Mouse (Mus musculus) midbrain, embryonic 14.5 days (tissue): ENCODE measurements at regions not wholly inside any gene's neighbourhood (a gene's known extent, or its start where the extent isn't known, plus 50 kb on each side); places are given as distances from the start of the nearest gene placed in this dataset.

ENCODE experiments used
- ATAC-seq: fragments of 200-750 bp; cut with Nextera tagmentation; 2 replicates; pipeline ENCODE4 v1.8.0; 2017; ENCODE audit warnings: moderate number of reproducible peaks, moderate library complexity; ENCODE audit not compliant: low FRiP score, low TSS enrichment
- DNase-seq: peaks from one replicate; pipeline ENCODE4 v3.0.0-alpha.2; 2015
- H3K27ac ChIP-seq: fragments of 300-500 bp; sonication (generic); replicated peaks from 2 replicates; pipeline ENCODE4 v1.5.1; 2014; ENCODE audit warnings: mild to moderate bottlenecking, low read depth, low read length, moderate library complexity
- H3K27me3 ChIP-seq: fragments of 300-500 bp; sonication (generic); 2 replicates; pipeline ENCODE4 v1.6.1; 2014; ENCODE audit warnings: low read length, control low read depth, mixed read lengths; ENCODE audit not compliant: control insufficient read depth, insufficient read depth
- H3K36me3 ChIP-seq: fragments of 300-500 bp; sonication (generic); 2 replicates; pipeline ENCODE4 v1.6.1; 2014; ENCODE audit warnings: low read length, control low read depth; ENCODE audit not compliant: control insufficient read depth, insufficient read depth
- H3K4me1 ChIP-seq: fragments of 300-500 bp; sonication (generic); 2 replicates; pipeline ENCODE4 v1.6.1; 2014; ENCODE audit warnings: mild to moderate bottlenecking, antibody characterized with exemption, low read length, control low read depth; ENCODE audit not compliant: control insufficient read depth, insufficient read depth
- H3K4me2 ChIP-seq: fragments of 300-500 bp; sonication (generic); 2 replicates; pipeline ENCODE4 v1.6.1; 2014; ENCODE audit warnings: mild to moderate bottlenecking, low read length, moderate library complexity
- H3K4me3 ChIP-seq: fragments of 300-500 bp; sonication (generic); replicated peaks from 2 replicates; pipeline ENCODE4 v1.5.1; 2014; ENCODE audit warnings: low read depth, low read length
- H3K9ac ChIP-seq: fragments of 300-500 bp; sonication (generic); replicated peaks from 2 replicates; pipeline ENCODE4 v1.6.1; 2014; ENCODE audit warnings: mild to moderate bottlenecking, low read length, moderate library complexity
- H3K9me3 ChIP-seq: fragments of 300-500 bp; sonication (generic); 2 replicates; pipeline ENCODE4 v1.6.1; 2016; ENCODE audit warnings: low read length, control low read depth, mixed read lengths; ENCODE audit not compliant: control insufficient read depth
- WGBS: fragments of 180-500 bp; shearing (Covaris S2); extraction: QIAGEN DNeasy Blood & Tissue Kit; methylation state at CpG from one replicate; pipeline ENCODE4 v1.1.7; 2014; 5-methylcytosine and 5-hydroxymethylcytosine counted together

DNA sequence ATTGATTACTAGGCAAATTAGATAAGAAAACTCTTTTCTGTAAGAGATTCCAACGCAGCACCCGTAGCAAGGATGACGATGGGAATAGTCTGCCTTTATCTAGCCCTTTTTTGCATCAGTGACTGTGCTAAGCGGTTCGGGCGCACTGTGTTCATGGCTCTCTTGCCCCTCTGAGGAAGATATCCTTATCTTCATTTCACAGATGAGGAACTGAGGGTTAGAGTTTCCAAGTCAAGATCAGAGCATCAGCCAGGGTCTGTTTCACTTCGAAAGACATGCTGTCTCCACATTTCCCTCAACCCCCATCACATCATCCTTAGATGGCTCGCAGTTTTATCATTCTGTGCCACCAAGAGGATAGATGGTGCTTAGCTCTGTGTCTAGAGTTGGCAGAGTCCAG lies 796.6 kb downstream of the Tmem114 start:
- no peak for DNase-seq
- Histone ChIP-seq H3K4me1 (peaks cover 8% of the 10 kb centered on the region), H3K9me3 (no peaks in the 10 kb centered on the region), H3K27me3 (no peaks in the 10 kb centered on the region), H3K27ac (no peak overlapping the region), H3K4me3 (no peak overlapping the region), H3K4me2 (no peak overlapping the region), H3K36me3 (no peaks in the 10 kb centered on the region), H3K9ac (no peak overlapping the region)
- ATAC-seq = no peak
- WGBS = 69% methylated on average over 8 of the region's 8 CpGs

DNA sequence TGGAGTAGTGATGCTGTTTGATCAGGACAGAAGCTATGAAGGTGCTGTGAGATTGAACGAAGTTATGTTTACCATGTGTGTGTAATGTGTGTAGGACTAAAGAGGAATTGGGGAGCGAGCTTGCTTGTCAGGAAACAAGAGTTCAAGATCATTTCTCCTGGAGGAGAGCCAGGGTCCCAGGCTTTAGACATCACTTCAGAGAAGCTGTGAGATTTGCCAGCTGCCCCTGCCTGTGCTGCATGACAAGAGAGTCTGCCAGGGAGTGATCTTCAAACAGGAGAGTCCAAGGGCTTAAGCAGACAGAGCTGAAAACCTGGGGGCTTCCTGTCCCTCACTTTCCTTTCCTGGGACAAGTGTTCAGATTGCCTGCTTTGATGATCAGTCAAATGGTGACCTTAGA lies 818.3 kb downstream of the Tmem114 start:
- Histone ChIP-seq H3K9me3 (no peaks in the 10 kb centered on the region), H3K4me1 (no peaks in the 10 kb centered on the region), H3K27ac (no peak overlapping the region), H3K4me2 (no peak overlapping the region), H3K27me3 (no peaks in the 10 kb centered on the region), H3K9ac (no peak overlapping the region), H3K4me3 (no peak overlapping the region), H3K36me3 (no peaks in the 10 kb centered on the region)
- 83% methylated on average over 2 of the region's 2 CpGs for WGBS
- DNase-seq (no peak), ATAC-seq (no peak)

DNA sequence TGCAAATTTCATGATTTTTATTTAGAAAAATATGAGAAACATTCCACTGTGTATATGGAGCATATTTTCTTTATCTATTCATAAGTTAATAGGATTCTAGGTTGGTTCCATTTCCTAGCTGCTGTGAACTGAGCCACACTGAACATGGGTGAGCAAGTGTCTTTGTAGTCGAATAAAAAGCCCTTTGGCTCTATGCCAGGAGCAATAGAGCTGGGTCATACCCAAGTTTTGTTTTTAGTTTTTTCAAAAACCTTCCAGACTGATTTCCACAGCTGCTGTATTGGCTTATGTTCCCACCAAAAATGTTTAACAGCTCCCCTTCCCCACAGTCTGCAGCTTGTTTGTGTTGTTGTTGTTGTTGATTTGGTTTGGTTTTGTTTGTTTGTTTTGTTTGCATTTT lies 822.5 kb downstream of the Tmem114 start:
- Histone ChIP-seq H3K27ac (no peak overlapping the region), H3K4me2 (no peak overlapping the region), H3K4me3 (no peak overlapping the region), H3K9ac (no peak overlapping the region), H3K9me3 (no peaks in the 10 kb centered on the region), H3K4me1 (no peaks in the 10 kb centered on the region), H3K36me3 (no peaks in the 10 kb centered on the region), H3K27me3 (no peaks in the 10 kb centered on the region)
- ATAC-seq (no peak), DNase-seq (peak; percentile 62)
- 34% methylated on average over 1 of the region's 1 CpGs for WGBS

- DNase-seq = peak; percentile 53
- H3K4me3 ChIP-seq = no peak overlapping the region
- H3K9me3 ChIP-seq = no peaks in the 10 kb centered on the region
- no peaks in the 10 kb centered on the region for H3K36me3 ChIP-seq
- WGBS = 28% methylated on average over 3 of the region's 3 CpGs
- peaks cover 5% of the 10 kb centered on the region; the same call in 1 of the 2 replicates for H3K4me1 ChIP-seq
- no peak overlapping the region for H3K9ac ChIP-seq
- no peak for ATAC-seq
- no peaks in the 10 kb centered on the region for H3K27me3 ChIP-seq
- H3K4me2 ChIP-seq = no peak overlapping the region
- H3K27ac ChIP-seq = no peak overlapping the region
Measured at GRCm38 (mm10) chr16:7574879-7575278, 850.1 kb downstream of the Tmem114 start.

GRCm38 (mm10) chr16:7560841-7561240 lies 864.1 kb downstream of the Tmem114 start:
- H3K27me3 ChIP-seq = no peaks in the 10 kb centered on the region

GRCm38 (mm10) chr16:7559177-7559576 lies 865.8 kb downstream of the Tmem114 start:
- no peak overlapping the region for H3K4me3 ChIP-seq
- H3K4me1 ChIP-seq = 0 out of 2 replicates have a peak, but pooled peaks cover 4% of the 10 kb centered on the region
- H3K27me3 ChIP-seq = no peaks in the 10 kb centered on the region
- no peak overlapping the region for H3K9ac ChIP-seq
- no peak overlapping the region for H3K27ac ChIP-seq
- no peak for ATAC-seq
- H3K4me2 ChIP-seq = no peak overlapping the region
- DNase-seq = no peak
- 94% methylated on average over 1 of the region's 1 CpGs for WGBS
- no peaks in the 10 kb centered on the region for H3K36me3 ChIP-seq
- no peaks in the 10 kb centered on the region for H3K9me3 ChIP-seq

More at GRCm38 (mm10) chr16:7560841-7561240, 864.1 kb downstream of the Tmem114 start:
- Histone ChIP-seq H3K27ac (no peak overlapping the region), H3K4me1 (no peaks in the 10 kb centered on the region), H3K36me3 (no peaks in the 10 kb centered on the region), H3K4me3 (no peak overlapping the region), H3K9ac (no peak overlapping the region), H3K9me3 (no peaks in the 10 kb centered on the region), H3K4me2 (no peak overlapping the region)
- WGBS = 79% methylated on average over 2 of the region's 2 CpGs
- ATAC-seq (no peak), DNase-seq (no peak)

- H3K4me1 ChIP-seq = 0 out of 2 replicates have a peak, but pooled peaks cover 5% of the 10 kb centered on the region
- no peaks in the 10 kb centered on the region for H3K27me3 ChIP-seq
- H3K27ac ChIP-seq = no peak overlapping the region
- WGBS = 97% methylated on average over 1 of the region's 1 CpGs
- H3K9ac ChIP-seq = no peak overlapping the region
- DNase-seq = no peak
- H3K4me3 ChIP-seq = no peak overlapping the region
- no peak for ATAC-seq
- no peaks in the 10 kb centered on the region for H3K9me3 ChIP-seq
- H3K36me3 ChIP-seq = no peaks in the 10 kb centered on the region
- H3K4me2 ChIP-seq = no peak overlapping the region
Measured at GRCm38 (mm10) chr16:7558637-7559036, 866.3 kb downstream of the Tmem114 start.

GRCm38 (mm10) chr16:7555911-7556310 lies 869.0 kb downstream of the Tmem114 start:
- Histone ChIP-seq H3K36me3 (no peaks in the 10 kb centered on the region), H3K4me3 (no peak overlapping the region), H3K9ac (no peak overlapping the region), H3K27ac (no peak overlapping the region), H3K27me3 (no peaks in the 10 kb centered on the region), H3K9me3 (no peaks in the 10 kb centered on the region), H3K4me2 (no peak overlapping the region), H3K4me1 (0 out of 2 replicates have a peak, but pooled peaks cover 5% of the 10 kb centered on the region)
- no peak for ATAC-seq
- 89% methylated on average over 9 of the region's 9 CpGs for WGBS
- DNase-seq = no peak

DNA sequence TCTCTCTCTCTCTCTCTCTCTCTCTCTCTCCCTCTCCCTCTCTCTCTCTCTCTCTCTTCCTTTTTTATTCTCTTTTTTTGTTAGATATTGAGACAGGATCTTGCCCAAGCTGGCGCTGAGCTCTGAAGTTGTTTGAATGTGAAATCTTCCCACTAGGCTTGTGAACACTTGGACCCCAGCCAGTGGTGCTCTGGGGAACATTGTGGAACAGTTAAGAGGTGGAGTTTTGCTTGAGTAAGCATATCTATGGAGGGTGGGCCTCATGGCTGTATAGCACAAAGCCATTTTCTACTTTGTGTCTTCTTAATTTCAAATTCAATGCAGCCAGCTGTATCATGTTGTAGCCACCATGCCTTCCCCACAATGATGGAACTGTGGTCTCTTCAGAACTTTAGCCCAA lies 875.4 kb downstream of the Tmem114 start:
- 70% methylated on average over 1 of the region's 1 CpGs for WGBS
- peak; percentile 48 for DNase-seq

More for the DNA sequence above, 875.4 kb downstream of the Tmem114 start:
- ATAC-seq = no peak
- no peak overlapping the region for H3K4me2 ChIP-seq
- no peaks in the 10 kb centered on the region for H3K9me3 ChIP-seq
- no peaks in the 10 kb centered on the region for H3K27me3 ChIP-seq
- H3K27ac ChIP-seq = no peak overlapping the region
- no peak overlapping the region for H3K9ac ChIP-seq
- no peak overlapping the region for H3K4me3 ChIP-seq
- H3K36me3 ChIP-seq = no peaks in the 10 kb centered on the region
- H3K4me1 ChIP-seq = 0 out of 2 replicates have a peak, but pooled peaks cover 5% of the 10 kb centered on the region
